Mouse (Mus musculus): ENCODE measurements around the gene Ap1m2.

Ap1m2 gene

DNA sequence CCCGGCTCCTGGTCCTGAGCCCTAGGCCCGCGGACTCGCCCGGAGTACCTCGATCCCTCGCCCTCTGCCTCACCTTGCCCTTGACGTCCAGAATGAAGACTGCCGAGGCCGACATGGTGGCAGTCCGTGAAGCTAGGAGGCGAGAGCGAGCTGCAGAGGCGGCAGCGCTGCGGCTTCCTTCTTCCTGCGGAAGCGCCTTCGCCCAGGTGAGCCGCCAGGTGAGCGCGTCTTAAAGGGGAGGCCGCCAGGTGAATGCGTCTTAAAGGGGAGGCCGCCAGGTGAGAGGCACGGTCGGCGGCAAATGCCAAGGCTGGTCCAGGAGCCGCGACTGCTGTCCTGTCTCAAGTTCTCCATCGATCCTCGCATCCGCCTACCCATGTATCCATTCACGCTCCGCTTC lies at the start of gene Ap1m2:
Gene Ap1m2 (minus strand): TSS at position 204 of the 400 bp plus-strand sequence.
- peak; percentile 73 for DNase-seq

DNA sequence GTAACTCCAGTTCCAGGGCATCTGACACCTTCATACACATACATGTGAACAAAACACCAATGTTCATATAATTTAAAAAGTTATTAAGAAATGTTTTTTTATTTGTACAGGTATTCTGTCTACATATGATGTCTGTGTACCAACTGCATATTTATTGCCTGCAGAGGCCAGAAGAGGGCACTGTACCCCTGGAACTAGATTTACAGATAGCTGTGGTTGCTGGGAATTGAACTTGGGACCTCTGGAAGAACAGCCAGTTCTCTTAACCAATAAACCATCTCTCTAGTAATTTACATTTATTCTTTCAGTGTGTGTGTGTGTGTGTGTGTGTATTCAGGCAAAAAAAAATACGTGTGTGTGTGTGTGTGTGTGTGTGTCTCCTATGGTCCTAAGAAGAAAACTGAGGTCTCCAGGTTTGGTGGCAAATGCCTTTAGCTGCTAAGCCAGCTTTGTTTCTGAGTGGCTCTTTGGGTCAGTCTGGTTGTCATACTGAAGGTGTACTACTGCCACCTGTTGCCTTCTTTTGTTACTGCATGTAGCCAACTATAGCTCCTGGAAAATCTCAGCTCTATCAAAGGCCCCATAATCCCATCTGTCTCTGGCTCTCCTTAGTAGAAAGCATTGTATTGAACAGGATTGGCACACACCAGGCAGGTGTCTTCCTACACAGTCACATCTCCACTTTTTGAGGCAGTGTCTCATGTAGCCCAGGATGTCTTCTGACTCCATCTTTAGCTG lies 45.0 kb upstream of the Ap1m2 start:
- peak; percentile 84 for DNase-seq

DNA sequence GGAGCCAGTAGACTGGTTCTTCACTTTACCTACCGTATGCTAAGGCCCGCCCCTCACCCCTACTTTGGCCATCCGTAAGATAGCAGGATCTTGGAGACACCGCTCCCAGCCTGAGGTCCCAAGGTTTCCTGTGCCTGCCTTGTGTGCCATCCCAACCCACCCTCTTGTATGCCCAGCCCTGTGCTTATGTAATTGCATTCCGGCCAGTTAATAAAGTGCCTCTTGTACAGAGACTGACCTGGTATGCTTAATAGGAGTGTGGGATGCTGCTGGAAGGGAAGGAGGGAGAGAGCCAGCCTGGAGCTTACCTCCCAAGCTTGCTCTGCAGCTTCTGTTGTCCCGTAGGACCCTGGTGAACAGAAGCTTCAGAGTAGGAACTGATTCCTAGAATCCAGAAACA lies 42.7 kb upstream of the Ap1m2 start:
- no peak for DNase-seq

DNA sequence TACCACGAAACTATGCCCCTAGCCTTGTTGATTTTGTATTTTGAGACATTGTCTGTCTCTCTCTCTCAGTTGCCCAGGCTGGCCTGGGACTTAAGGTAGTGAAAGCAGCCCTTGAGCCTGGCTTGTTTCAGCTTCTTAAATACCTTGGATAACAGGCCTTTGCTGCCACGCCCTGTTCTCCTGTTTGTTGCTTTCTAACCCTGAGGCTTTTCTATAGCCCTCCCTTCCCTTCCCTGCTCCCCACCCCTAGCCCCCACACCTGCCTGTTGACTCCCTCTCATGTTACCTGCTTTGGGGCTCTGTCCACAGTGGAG lies 41.2 kb upstream of the Ap1m2 start:
- no peak for DNase-seq

DNA sequence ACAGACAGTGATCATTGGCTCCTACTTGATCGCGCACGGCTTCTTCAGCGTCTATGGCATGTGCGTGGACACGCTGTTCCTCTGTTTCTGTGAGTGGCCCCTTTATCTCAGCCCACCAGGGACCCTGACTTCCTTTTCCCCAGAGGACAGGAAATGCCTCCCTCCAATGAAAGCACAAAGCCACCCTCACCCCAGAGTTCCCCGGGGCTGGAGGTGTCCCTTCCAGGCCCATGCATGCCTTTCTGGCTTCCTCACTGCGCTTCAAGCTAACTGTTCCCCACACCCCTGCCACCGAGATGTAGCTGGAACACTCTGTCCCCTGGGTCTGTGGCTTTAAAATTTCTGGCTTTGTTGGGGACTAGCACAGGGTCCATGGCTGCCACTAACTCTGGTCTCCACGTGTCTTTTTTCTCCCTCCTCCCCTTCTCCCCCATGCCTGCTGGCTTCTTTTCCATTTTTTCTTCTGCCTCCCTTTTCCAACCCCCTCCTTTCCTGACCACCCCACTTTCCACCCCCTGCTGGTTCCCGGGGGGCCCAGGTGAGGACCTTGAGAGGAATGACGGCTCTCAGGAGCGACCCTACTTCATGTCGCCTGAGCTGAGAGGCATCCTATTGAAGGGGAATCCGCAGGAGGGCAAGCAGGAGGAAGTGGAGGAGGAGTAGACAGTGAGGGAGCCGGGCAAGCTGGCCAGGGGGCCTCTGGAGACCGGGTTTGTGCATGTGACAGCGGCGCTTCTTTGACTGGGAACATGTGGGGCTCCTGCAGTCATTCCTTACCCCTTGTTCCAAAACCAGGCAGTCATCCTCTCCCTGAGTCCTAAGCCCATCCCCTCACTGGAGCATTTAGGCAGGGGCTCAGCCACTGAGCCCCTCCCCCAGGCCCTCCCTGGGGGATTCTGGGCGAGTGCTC lies 40.6 kb upstream of the Ap1m2 start:
- no peak for DNase-seq

DNA sequence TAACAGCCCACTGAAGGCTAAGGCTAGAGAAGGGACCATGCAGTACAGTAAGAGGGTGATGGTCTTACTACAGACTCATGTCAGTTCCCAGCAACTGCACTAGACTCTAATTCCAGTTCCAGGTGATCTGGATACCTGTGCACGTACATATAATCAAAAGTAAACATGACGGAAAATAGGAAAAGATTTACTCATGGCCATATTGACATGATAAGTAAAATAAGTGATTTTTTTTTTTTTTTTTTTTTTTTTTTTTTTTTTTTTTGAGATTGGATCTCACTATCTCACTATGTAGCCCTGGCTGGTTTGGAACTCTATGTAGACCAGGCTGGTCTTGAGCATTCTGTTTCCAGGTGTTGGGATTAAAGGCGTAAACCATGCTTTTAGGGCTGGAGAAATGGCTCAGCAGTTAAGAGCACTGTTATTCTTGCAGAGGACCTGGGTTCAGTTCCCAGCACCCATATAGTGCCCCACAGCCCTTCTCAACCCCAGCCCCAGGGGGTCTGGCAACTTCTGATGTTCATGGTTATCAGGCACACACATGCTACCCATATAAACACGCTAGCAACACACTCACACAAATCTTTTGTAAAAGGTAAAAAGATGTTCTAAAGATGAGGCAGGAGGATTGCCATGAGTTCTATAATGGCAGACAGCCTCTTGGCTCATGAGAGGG lies 39.7 kb upstream of the Ap1m2 start:
- DNase-seq: no peak

DNA sequence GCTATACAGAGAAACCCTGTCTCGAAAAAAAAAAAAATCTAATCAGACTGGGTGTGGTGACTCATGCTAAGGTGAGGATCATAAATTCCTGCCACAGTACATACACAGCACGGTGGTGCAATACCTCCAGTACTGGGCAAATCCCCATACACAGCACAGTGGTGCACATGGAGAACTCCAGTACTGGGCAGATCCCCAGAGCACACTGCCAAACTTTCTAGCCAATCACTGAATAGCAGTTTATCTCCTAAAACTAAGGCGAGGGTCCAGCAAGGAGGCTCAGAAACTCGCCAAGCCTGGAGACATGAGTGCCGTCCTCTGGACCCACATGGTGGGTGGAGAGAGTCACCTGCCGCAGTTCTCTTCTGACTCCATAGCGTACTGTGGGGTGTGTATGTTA lies 39.0 kb upstream of the Ap1m2 start:
- DNase-seq: no peak

DNA sequence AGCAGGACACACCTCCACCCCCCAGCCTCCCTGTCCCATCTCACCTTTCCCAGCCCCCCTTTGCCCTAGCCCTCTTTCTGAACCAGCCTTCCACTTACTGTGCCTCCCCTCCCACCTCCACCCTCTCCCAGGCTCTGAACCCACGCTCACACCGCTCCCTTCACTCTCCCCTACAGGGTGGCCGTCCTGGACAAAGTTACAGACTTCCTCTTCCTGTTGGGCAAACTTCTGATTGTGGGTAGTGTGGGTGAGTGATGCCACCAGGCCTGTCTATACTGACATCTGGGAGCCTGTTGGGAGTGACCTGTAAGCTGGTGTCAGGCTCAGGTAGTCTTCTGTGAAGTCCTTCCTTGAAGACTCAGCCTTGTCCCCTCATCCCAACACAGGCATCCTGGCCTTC lies 36.0 kb upstream of the Ap1m2 start:
- DNase-seq: no peak

DNA sequence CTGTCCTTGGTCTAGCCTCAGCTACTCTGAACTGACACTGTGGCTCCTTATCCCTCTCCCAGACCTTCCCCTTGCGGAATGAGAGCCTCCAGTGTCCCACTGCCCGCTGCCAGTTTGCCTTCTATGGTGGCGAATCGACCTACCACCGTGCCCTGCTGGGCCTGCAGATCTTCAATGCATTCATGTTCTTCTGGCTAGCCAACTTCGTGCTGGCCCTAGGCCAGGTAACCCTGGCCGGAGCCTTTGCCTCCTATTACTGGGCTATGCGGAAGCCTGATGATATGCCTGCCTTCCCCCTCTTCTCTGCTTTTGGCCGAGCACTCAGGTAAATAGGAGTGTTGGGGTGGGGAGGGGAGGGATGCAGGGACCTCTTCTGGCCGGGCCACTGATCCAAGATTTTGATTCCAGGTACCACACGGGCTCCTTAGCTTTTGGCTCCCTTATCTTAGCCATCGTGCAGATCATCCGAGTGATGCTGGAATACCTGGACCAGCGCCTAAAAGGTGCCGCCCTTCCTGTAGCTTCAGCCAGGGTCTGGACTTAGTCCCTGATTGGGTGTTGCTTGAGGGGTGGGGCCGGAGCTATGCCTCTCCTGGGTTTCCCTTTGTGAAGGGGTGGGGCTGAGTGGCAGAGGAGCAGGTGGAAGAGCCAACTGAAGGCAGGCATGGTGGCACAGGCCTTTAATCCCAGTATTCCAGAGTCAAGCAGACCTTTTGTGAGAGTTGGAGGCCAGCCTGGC lies 34.7 kb upstream of the Ap1m2 start:
- DNase-seq: no peak

DNA sequence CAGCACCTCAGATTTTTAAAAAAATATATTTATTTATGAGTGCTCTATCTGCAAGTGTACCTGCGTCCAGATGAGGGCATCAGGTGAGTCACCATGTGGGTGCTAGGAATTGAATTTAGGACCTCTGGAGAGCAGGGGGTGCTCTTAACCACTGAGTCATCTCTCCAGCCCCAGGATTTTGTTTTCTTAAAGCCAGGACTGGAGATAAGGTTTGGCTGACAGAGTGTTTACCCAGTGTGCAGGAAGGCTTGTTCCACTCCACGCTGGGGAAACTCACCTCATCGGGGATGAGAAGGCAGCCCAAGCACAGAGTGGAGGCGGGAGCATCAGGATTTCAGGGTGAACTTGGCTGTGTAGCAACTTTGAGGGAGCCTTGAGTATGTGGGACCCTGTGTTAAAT lies 28.3 kb upstream of the Ap1m2 start:
- DNase-seq: no peak

DNA sequence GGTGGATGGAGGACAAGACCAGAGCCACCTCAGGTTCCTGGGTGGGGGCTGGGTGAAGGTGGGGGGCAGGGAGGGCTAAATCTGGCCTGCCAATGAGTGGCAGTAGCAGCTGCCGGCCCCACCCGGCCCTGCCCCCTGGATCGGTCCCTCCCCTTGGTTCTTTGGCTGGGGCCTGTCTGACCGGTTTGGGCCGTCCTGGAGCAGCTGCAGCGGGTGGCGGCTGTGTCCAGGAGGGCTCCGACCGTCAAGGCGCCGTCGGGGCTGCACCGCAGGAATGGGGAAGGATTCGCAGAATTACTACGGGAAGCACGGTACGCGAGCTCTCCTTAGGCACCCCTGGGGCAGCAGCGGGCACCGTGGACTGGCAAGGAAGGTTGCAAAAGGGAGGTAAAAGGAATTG lies 25.5 kb upstream of the Ap1m2 start:
- peak; percentile 78 for DNase-seq

DNA sequence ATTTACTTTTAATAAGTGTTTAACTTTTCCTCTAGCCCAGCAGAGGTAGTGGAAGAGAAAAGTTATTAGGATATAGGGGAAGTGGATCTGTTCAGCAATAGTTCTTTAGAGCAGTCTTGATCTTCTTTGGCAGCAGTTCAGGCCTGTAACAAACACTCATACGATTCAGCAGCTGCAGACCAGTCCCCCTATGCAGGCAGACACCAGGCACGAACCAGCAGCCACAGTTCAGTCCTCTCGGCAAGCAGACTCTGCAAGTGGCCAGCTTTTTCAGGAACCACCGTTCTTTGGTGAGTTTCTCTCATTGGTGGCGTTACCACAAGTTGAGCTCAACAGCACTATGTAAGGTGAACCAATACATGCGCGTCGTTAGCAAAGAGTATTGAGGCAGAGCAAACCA lies 24.4 kb upstream of the Ap1m2 start:
- DNase-seq: no peak

DNA sequence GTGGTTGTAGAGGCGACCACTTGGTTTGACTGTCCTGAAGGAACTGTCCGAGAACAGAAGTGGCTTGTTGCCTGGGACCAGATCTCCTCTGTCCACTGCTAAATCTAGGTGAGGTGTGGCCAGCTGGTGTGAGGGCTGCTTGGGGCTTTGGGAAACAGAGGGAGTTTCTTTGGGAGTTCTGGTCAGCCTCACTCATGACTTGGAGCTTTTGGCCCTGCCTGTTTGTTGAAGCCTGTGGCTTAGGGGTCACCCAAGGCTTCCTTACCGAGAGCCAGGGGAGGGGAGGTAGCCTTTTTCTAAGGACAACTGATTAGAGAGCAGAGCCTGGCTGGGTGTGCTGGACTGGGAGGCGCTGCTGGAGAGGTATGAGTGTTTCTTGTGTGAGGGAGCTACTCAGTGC lies 23.3 kb upstream of the Ap1m2 start:
- no peak for DNase-seq

DNA sequence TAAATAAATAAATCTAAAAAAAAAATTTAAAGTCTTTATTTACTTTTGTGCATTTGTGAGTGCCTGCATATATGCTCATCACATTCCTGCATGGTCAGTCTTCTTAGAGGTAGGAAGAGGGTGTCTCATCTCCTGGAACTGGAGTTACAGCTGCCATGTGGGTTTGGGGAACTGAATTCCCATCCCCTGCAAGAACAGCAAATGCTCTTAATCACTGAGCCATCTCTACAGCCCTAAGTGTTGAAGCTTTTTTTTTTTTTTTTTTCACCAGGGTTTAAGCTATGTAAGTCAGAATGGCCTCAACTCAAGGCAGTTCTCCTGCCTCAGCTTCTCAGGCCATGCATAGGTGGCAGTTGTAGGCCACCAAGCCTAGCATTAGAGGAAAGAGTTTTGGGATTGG lies 22.6 kb upstream of the Ap1m2 start:
- no peak for DNase-seq

DNA sequence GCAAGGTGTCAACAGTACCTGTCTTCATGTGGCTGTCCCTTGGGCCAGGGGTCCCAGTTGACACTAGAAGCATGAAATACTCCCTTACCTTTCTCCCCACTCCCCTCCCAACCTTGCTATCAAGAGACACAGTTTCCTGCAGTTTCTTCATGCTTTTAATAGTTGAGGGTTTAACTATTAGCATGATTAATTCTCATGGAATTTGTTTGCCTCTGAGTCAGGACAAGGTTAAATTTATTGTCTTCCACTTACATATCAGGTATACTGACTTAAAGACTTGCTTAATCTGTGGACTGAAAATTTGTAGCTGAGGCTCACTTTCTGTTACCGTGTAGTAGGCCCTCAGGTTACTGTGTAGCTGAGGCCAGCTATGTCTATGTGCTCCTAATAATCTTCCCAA lies 21.4 kb upstream of the Ap1m2 start:
- DNase-seq: no peak

DNA sequence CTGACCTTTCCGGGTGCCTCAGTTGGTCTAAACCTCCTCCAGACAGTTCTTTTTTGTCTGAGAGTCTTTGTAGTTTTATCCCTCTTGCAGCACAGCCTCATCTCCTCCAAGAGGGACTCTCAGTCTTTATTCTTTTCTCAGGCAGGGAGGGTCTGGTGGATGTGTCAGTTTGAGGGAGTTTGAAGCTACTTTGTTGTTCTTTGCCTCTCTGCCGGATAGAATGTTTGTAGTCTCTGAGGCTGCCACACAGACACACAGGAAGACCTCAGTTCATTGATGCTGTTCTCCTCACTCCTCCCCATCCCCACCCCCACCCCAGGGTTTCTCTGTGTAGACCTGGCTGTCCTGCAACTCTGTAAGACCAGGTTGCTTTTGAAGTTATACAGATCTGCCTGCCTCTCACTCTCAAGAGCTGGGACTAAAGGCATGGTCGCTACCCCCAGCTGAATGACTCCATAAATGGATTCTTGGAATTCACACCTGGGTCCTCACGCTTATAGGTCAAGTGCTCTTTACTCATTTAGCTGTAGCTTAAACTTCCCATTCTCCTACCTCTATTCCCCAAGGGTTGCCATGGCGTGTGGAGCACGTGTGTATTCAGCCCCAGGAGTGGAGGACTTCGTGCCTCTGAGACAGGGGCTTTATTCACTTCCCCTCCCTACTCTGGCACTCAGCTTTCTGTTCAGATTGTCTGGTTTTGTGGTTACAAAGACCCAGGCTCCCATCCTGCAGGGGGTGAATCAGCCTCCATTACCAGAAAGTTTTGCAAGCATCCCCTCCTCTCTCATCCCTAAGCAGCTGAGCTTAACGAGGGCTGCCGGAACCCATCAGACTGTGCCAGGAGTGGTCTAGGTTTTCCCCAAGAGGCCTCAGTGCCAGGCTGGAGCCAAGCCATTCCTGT lies 20.3 kb upstream of the Ap1m2 start:
- no peak for DNase-seq

DNA sequence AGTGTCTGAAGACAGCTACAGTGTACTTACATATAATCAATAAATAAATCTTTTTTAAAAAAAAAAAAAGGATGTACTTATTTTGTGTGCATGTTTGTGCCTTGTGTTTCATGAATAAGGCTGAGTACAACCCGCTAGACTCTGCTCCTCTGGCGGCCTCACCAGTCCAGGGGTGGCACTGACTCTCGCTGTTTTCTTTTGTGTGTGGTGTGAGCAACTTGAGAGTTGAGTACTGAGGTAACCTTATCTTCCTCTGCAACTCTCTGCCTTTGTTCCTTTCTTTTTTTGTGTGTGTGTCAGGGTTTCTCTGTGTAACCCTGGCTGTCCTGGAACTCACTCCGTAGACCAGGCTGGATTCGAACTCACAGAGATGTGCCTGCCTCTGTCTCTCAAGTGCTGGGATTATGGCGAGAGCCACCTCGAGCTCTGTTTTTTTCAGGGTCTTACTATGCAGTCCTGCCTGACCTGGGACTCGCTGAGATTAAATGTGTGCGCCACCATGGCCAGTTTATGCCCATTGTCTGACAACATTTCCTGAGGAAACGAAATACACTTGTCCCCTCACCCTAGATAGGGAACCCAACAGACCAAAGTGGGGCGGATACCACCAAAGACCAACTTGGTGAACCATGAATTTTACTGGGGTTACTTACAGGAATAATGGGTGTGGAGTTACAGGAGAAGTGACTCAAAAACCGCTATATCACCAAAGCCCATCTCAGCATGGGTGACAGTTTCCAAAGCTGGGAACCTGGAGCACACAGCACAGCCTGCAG lies 19.4 kb upstream of the Ap1m2 start:
- no peak for DNase-seq

DNA sequence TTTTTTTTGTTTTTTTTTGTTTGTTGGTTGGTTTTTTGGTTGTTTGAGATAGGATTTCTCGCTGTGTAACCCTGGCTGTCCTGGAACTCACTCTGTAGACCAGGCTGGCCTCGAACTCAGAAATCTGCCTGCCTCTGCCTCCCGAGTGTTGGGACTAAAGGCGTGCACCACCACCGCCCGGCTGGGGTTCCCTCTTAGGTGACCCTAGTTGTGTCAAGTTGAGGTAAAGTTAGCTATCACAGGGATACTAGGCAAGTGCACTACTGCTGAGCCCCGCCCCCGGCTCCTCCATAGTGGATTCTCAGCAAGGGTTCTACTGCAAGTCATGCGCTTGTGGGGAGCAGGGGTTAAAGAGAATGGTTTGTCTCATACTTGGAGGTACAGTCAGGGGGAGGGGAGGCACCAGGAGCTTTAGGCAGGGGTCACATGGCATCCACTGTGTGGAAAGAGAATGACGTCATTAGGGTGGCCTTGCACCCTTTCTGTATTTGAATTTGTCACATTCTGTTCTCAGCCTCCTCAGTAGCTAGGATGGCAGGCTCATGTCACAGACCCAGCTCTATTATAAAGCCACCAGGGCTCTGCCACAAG lies 17.7 kb upstream of the Ap1m2 start:
- DNase-seq: no peak

DNA sequence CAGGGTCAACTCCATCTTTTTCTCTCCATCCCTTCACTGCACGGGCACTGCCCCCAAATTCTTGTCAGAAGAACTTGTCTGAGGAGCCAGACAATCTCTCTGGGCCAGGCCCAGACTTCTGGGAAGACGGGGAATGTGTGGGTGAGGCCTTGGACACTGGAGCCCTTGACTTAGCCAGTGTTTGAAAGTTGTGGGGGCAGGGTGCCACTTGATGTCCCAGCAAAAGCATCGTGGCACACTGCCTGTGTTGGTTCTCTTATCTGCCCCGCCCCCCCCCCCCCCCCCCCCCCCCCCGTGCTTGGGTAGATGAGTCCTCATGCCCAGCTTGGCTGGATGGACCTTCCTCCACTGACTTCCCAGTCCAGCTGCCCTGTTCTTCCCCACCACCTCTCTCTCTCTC lies 16.9 kb upstream of the Ap1m2 start:
- DNase-seq: no peak

DNA sequence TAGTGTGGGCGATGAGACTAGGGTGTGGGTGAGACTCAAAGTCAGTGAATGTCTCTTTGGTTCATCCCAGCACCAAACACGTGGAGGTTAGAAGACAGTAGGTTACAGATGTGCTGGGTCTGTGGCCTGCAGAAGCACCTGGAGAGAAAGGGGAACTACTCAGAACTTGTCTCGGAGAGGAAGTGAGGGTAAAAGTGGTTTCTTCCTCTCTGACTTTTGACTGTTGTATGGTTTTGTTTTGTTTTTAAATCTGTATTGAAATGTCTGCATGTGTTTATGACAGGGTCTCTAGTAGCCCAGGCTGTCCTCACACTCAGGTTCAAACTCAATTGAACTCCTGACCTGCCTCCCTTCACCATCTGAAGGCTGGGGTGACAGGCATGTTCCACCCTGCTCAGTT lies 15.9 kb upstream of the Ap1m2 start:
- DNase-seq: no peak

DNA sequence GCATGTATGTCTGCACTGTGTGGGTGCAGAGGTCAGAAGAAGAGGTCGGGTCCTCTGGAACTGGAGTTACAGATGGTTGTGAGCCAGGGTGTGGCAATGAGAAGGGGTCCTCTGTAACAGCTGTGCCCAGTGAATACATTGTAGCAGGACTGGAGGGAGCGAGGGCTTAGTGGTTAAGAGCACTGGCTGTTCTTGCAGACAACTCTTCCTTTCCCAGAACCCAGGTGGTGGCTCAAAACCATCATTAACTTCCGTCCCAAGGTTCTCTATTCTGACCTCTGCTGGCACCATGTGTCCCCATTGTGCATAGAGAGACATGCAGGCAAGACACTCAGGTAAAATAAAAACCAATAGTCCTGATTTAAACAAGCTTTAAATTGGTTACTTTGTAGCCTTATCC lies 15.4 kb upstream of the Ap1m2 start:
- DNase-seq: no peak

Data from kidney, postnatal 10 days (tissue).